Mouse (Mus musculus): ENCODE measurements at regions not wholly inside any gene's neighbourhood (a gene's known extent, or its start where the extent isn't known, plus 50 kb on each side); places are given as distances from the start of the nearest gene placed in this dataset.

DNA sequence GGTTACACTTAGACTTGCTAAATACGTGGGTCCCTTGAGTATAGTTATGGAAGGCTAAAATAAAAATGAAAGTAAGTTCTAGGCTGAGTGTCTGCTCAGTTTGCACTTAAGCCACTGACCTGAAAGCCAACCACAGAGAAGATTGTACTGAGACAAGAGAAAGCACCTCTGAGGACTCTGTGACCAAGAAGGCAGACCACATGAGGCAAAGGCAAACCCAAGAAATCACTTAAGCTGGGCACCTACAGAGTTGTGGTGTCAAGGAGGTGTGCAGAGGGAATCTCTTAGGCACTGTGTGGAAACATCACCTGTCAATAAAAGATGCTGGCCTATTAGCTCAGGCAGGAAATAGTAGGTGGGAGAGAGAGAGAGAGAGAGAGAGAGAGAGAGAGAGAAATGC lies 129.6 kb upstream of the Rap1b start:
- no peak overlapping the region for H3K4me3 ChIP-seq (ENCODE audit: low read depth, low read length)
- no peak for DNase-seq (ENCODE audit: low spot score)
- ATAC-seq (replicated peaks; ENCODE audit: insufficient number of reproducible peaks, low FRiP score, low TSS enrichment, low read depth), result no peak
- no peak overlapping the region for H3K9ac ChIP-seq (replicated peaks; ENCODE audit: low read length)
- 87% methylated on average over 1 of the region's 1 CpGs for WGBS
- no peak overlapping the region for H3K4me2 ChIP-seq (ENCODE audit: low read depth, low read length)
- no peaks in the 10 kb centered on the region for H3K27me3 ChIP-seq (ENCODE audit: control insufficient read depth, insufficient read depth, low read length)
- H3K27ac ChIP-seq (replicated peaks; ENCODE audit: low read depth, low read length), result no peak overlapping the region
- H3K4me1 ChIP-seq (ENCODE audit: control insufficient read depth, insufficient read depth, low read length), result no peaks in the 10 kb centered on the region
- no peaks in the 10 kb centered on the region for H3K9me3 ChIP-seq (replicated peaks; ENCODE audit: control insufficient read depth, low read length)
- no peaks in the 10 kb centered on the region for H3K36me3 ChIP-seq (replicated peaks; ENCODE audit: control insufficient read depth, insufficient read depth, low read depth, low read length)

DNA sequence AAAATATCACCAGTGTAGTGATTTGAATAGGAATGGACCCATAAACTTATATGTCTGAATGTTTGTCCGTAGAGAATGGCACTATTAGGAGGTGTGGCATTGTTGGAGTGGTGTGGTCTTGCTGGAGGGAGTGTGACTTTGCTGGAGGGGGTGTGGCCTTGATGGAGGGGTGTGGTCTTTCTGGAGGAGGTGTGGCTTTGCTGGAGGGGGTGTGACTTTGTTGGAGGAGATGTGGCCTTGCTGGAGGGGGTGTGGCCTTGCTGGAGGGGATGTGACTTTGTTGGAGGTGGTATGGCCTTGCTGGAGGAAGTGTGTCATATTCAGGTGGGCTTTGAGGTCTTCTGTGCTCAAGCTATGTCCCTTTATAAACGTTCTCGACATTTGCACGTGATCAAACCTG lies 133.3 kb upstream of the Rap1b start:
- Histone ChIP-seq H3K4me3 (ENCODE audit: low read depth, low read length) (no peak overlapping the region), H3K9ac (replicated peaks; ENCODE audit: low read length) (no peak overlapping the region), H3K27ac (replicated peaks; ENCODE audit: low read depth, low read length) (no peak overlapping the region), H3K4me1 (ENCODE audit: control insufficient read depth, insufficient read depth, low read length) (no peaks in the 10 kb centered on the region), H3K27me3 (ENCODE audit: control insufficient read depth, insufficient read depth, low read length) (no peaks in the 10 kb centered on the region), H3K36me3 (replicated peaks; ENCODE audit: control insufficient read depth, insufficient read depth, low read depth, low read length) (no peaks in the 10 kb centered on the region), H3K4me2 (ENCODE audit: low read depth, low read length) (no peak overlapping the region), H3K9me3 (replicated peaks; ENCODE audit: control insufficient read depth, low read length) (no peaks in the 10 kb centered on the region)
- DNase-seq (ENCODE audit: low spot score), result no peak
- WGBS, result 88% methylated on average over 4 of the region's 4 CpGs
- no peak for ATAC-seq (replicated peaks; ENCODE audit: insufficient number of reproducible peaks, low FRiP score, low TSS enrichment, low read depth)

DNA sequence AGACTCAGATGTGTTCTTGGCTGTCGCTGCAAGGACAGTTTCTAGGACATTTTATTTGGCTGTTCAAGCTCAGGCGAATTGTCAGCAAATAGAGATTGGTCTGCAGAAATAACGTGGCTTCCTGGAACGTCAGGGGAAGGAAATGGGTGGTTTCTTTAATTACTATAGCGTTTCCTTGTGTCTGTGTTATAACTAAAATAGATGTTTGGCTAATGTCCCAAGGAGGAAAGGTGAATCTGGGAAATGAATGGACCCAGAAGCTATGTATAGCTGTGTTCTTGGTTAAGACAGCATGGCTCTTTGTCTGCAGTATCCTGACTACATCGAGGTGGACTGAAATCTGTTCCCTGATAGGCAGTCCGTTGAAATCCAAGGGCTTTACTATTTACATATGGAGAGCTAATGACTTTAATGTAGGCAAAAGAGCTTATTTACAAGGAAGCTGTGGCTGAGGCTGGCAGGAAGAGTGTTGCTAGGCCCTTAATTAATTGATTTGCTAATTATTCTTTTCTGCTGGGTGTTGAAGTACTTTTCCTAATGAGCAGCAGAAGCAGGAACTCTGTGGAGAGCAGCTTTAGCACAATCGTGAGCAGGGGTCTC lies 136.9 kb upstream of the Rap1b start:
- H3K4me2 ChIP-seq (ENCODE audit: low read depth, low read length), result no peak overlapping the region
- no peak overlapping the region for H3K27ac ChIP-seq (replicated peaks; ENCODE audit: low read depth, low read length)
- H3K9ac ChIP-seq (replicated peaks; ENCODE audit: low read length), result no peak overlapping the region
- WGBS, result 43% methylated on average over 8 of the region's 8 CpGs
- no peaks in the 10 kb centered on the region for H3K4me1 ChIP-seq (ENCODE audit: control insufficient read depth, insufficient read depth, low read length)
- H3K27me3 ChIP-seq (ENCODE audit: control insufficient read depth, insufficient read depth, low read length), result no peaks in the 10 kb centered on the region
- no peak overlapping the region for H3K4me3 ChIP-seq (ENCODE audit: low read depth, low read length)
- ATAC-seq (replicated peaks; ENCODE audit: insufficient number of reproducible peaks, low FRiP score, low TSS enrichment, low read depth), result no peak
- no peaks in the 10 kb centered on the region for H3K36me3 ChIP-seq (replicated peaks; ENCODE audit: control insufficient read depth, insufficient read depth, low read depth, low read length)
- no peak for DNase-seq (ENCODE audit: low spot score)
- H3K9me3 ChIP-seq (replicated peaks; ENCODE audit: control insufficient read depth, low read length), result no peaks in the 10 kb centered on the region

DNA sequence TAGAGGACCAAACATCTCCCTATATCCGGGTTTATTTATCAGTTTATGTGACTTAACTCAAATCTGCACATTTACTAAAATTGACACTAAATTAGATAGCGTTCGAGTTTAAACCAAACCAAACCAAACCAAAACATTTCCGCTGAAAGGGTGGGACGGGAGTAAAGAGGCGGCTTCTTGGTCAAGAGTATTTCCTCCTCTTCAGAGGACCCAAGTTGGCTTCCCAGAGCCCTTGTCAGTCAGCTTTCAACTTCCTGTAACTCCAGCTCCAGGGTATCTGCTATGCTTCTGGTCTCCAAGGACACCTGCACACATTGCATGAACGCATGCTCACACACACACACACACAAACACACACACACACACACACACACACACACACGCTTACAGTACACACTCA lies 137.4 kb upstream of the Rap1b start:
- Histone ChIP-seq H3K27ac (replicated peaks; ENCODE audit: low read depth, low read length) (no peak overlapping the region), H3K4me1 (ENCODE audit: control insufficient read depth, insufficient read depth, low read length) (no peaks in the 10 kb centered on the region), H3K4me3 (ENCODE audit: low read depth, low read length) (no peak overlapping the region), H3K4me2 (ENCODE audit: low read depth, low read length) (no peak overlapping the region), H3K36me3 (replicated peaks; ENCODE audit: control insufficient read depth, insufficient read depth, low read depth, low read length) (no peaks in the 10 kb centered on the region), H3K9me3 (replicated peaks; ENCODE audit: control insufficient read depth, low read length) (no peaks in the 10 kb centered on the region), H3K27me3 (ENCODE audit: control insufficient read depth, insufficient read depth, low read length) (no peaks in the 10 kb centered on the region), H3K9ac (replicated peaks; ENCODE audit: low read length) (no peak overlapping the region)
- 75% methylated on average over 8 of the region's 8 CpGs for WGBS
- DNase-seq (ENCODE audit: low spot score) (no peak), ATAC-seq (replicated peaks; ENCODE audit: insufficient number of reproducible peaks, low FRiP score, low TSS enrichment, low read depth) (no peak)

DNA sequence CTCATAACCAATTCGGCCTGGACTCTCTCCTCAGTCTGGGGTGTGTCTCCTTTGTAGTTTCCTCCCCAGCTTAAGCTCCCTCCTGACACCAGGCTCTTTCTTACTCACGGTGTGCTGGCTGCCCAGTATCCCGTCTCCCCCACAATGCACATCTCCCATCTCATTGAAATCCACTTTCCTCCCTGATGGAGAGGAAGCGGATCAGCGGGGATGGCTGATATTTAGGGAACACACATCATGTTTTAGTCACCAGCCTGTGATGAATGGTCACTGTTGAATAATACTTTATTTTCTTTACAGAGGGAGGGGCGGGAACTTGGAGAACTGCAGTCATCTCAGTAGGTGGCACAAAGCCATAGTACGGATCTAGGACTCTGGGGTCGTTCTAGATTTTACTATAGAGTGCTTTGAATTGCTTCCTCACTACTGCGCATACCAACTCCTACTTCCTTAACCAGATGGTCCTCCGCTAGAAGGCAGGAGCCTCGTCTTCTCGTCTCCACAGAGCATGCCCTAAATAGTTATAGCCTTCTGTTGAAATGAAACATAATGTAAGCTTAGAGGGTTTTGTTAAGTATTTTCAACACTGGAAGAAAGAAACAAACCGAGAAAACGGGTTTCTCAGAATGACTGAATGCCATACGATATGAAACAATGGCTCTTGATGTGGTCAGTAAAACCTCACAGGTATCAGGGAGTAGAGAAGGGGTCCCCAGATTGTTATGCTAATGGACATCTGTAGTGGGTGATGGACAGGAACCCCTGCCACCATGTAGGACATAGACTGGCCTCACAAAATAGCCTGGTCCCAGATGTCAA lies 139.2 kb upstream of the Rap1b start:
- H3K27me3 ChIP-seq (ENCODE audit: control insufficient read depth, insufficient read depth, low read length), result no peaks in the 10 kb centered on the region
- H3K27ac ChIP-seq (replicated peaks; ENCODE audit: low read depth, low read length), result no peak overlapping the region
- 86% methylated on average over 15 of the region's 15 CpGs for WGBS
- no peak overlapping the region for H3K4me2 ChIP-seq (ENCODE audit: low read depth, low read length)
- no peaks in the 10 kb centered on the region for H3K4me1 ChIP-seq (ENCODE audit: control insufficient read depth, insufficient read depth, low read length)
- ATAC-seq (replicated peaks; ENCODE audit: insufficient number of reproducible peaks, low FRiP score, low TSS enrichment, low read depth) (no peak), DNase-seq (ENCODE audit: low spot score) (no peak)
- no peak overlapping the region for H3K4me3 ChIP-seq (ENCODE audit: low read depth, low read length)
- H3K9me3 ChIP-seq (replicated peaks; ENCODE audit: control insufficient read depth, low read length), result no peaks in the 10 kb centered on the region
- H3K36me3 ChIP-seq (replicated peaks; ENCODE audit: control insufficient read depth, insufficient read depth, low read depth, low read length), result no peaks in the 10 kb centered on the region
- no peak overlapping the region for H3K9ac ChIP-seq (replicated peaks; ENCODE audit: low read length)

DNA sequence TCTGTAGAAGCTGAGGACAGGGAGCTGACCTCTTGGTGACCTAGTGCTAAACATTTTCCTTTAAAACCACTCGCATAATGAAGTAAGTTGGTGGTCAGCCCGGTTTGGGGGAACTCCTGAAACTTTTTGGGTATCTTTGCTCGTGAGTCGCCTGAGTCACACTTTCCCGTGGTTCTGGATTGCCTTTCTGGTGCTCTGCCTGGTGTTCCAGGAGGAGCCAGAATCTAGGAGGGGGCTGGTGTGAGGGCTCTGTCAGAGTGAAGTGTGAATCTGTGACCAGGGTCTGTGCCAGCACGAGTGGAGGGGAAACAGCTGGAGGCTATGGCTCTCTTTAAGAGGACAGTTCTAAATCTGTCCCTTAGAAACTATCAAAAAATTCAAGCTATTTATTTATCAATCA lies 141.8 kb upstream of the Rap1b start:
- H3K4me1 ChIP-seq (ENCODE audit: control insufficient read depth, insufficient read depth, low read length), result no peaks in the 10 kb centered on the region
- no peak overlapping the region for H3K27ac ChIP-seq (replicated peaks; ENCODE audit: low read depth, low read length)
- H3K27me3 ChIP-seq (ENCODE audit: control insufficient read depth, insufficient read depth, low read length), result no peaks in the 10 kb centered on the region
- H3K9me3 ChIP-seq (replicated peaks; ENCODE audit: control insufficient read depth, low read length), result no peaks in the 10 kb centered on the region
- H3K36me3 ChIP-seq (replicated peaks; ENCODE audit: control insufficient read depth, insufficient read depth, low read depth, low read length), result no peaks in the 10 kb centered on the region
- ATAC-seq (replicated peaks; ENCODE audit: insufficient number of reproducible peaks, low FRiP score, low TSS enrichment, low read depth), result no peak
- DNase-seq (ENCODE audit: low spot score), result no peak
- 60% methylated on average over 6 of the region's 6 CpGs for WGBS
- H3K4me2 ChIP-seq (ENCODE audit: low read depth, low read length), result no peak overlapping the region
- no peak overlapping the region for H3K9ac ChIP-seq (replicated peaks; ENCODE audit: low read length)
- H3K4me3 ChIP-seq (ENCODE audit: low read depth, low read length), result no peak overlapping the region

DNA sequence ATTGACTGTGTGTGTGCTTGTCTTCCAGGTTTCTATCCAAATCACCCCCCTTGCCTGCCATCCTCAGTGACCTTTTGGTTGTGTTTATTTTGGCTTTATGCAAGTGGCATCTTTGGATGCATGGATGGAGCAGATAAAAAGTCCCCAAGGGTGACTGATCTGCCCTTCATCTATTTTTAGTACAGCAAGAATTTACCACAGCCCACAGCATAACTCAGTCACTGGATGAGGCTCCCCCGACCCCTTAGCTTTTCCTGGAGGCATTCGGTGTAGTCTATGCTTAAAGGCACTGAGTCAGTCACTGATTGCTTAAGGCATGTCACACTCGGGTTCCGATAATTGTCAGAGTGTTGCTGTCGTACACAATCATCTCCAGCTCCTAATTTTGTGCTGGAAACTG lies 142.2 kb upstream of the Rap1b start:
- H3K9me3 ChIP-seq (replicated peaks; ENCODE audit: control insufficient read depth, low read length), result no peaks in the 10 kb centered on the region
- no peaks in the 10 kb centered on the region for H3K27me3 ChIP-seq (ENCODE audit: control insufficient read depth, insufficient read depth, low read length)
- ATAC-seq (replicated peaks; ENCODE audit: insufficient number of reproducible peaks, low FRiP score, low TSS enrichment, low read depth) (no peak), DNase-seq (ENCODE audit: low spot score) (no peak)
- no peak overlapping the region for H3K9ac ChIP-seq (replicated peaks; ENCODE audit: low read length)
- H3K4me3 ChIP-seq (ENCODE audit: low read depth, low read length), result no peak overlapping the region
- no peak overlapping the region for H3K4me2 ChIP-seq (ENCODE audit: low read depth, low read length)
- H3K36me3 ChIP-seq (replicated peaks; ENCODE audit: control insufficient read depth, insufficient read depth, low read depth, low read length), result no peaks in the 10 kb centered on the region
- no peak overlapping the region for H3K27ac ChIP-seq (replicated peaks; ENCODE audit: low read depth, low read length)
- no peaks in the 10 kb centered on the region for H3K4me1 ChIP-seq (ENCODE audit: control insufficient read depth, insufficient read depth, low read length)
- WGBS, result 73% methylated on average over 5 of the region's 5 CpGs

DNA sequence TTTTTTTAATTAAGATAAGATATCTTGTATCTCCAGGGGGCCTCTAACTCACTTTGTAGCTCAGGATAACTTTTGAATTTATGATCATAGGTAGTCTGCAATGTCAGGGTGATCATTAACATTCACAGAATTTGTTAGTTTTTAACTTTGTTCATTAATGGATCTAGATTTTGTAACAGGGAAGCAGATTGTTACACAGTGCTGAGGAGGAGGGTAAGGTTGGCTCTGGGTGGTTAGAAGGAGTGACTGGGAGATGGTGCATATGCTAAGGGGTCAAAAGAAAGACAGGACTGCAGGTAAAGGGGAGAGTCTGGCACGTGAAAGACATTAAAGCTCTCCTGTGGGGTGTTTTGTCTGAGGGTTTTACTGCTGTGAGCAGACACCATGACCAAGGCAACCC lies 145.3 kb upstream of the Rap1b start:
- no peak for ATAC-seq (replicated peaks; ENCODE audit: insufficient number of reproducible peaks, low FRiP score, low TSS enrichment, low read depth)
- WGBS, result 87% methylated on average over 1 of the region's 1 CpGs
- no peaks in the 10 kb centered on the region for H3K9me3 ChIP-seq (replicated peaks; ENCODE audit: control insufficient read depth, low read length)

More for the DNA sequence above, 145.3 kb upstream of the Rap1b start:
- H3K4me3 ChIP-seq (ENCODE audit: low read depth, low read length), result no peak overlapping the region
- no peaks in the 10 kb centered on the region for H3K36me3 ChIP-seq (replicated peaks; ENCODE audit: control insufficient read depth, insufficient read depth, low read depth, low read length)
- DNase-seq (ENCODE audit: low spot score), result no peak
- no peak overlapping the region for H3K9ac ChIP-seq (replicated peaks; ENCODE audit: low read length)
- no peaks in the 10 kb centered on the region for H3K27me3 ChIP-seq (ENCODE audit: control insufficient read depth, insufficient read depth, low read length)
- no peak overlapping the region for H3K4me2 ChIP-seq (ENCODE audit: low read depth, low read length)
- H3K27ac ChIP-seq (replicated peaks; ENCODE audit: low read depth, low read length), result no peak overlapping the region
- H3K4me1 ChIP-seq (ENCODE audit: control insufficient read depth, insufficient read depth, low read length), result no peaks in the 10 kb centered on the region; the same call in 1 of the 2 replicates

Data from embryonic facial prominence, embryonic 11.5 days (tissue).